Mouse (Mus musculus) cerebellum, adult 2 months (tissue): ENCODE data around the gene Cabin1. TPM values are rescaled to one million over a fixed set of nuclear protein-coding genes. Genes with fewer than 3 reads are reported as not detected.
A peak's percentile ranks its signal among the peaks of the same experiment; 100 is the strongest.

Source experiments
- DNase-seq, 2 experiments: peaks; one replicate each; pipeline ENCODE4 v3.0.0; 2021
- H3K27ac ChIP-seq: fragments of 200-500 bp; 2 replicates; pipeline ENCODE4 v1.5.1; 2012; ENCODE audit warnings: low read length, control low read depth, inconsistent platforms; ENCODE audit not compliant: insufficient read depth
- H3K27me3 ChIP-seq: fragments of 200-500 bp; 2 replicates; pipeline ENCODE4 v1.6.1; 2012; ENCODE audit warnings: inconsistent platforms, mild to moderate bottlenecking, low read length, moderate library complexity; ENCODE audit not compliant: control insufficient read depth, insufficient read depth
- H3K4me1 ChIP-seq: fragments of 200-500 bp; 2 replicates; pipeline ENCODE4 v1.6.1; 2011; ENCODE audit warnings: low read length; ENCODE audit not compliant: control insufficient read depth, insufficient read depth
- H3K4me3 ChIP-seq: fragments of 200-500 bp; replicated peaks from 2 replicates; pipeline ENCODE3; 2011; ENCODE audit warnings: mild to moderate bottlenecking, low read depth, low read length, control low read depth; ENCODE audit not compliant: insufficient read depth
- CTCF ChIP-seq: fragments of 200-500 bp; IDR thresholded peaks from 2 replicates; pipeline ENCODE4 v1.5.1; 2011; ENCODE audit warnings: low read depth, mild to moderate bottlenecking, control low read depth, low read length, moderate library complexity, borderline replicate concordance; ENCODE audit not compliant: insufficient read depth
- POLR2A ChIP-seq: fragments of 200-500 bp; IDR thresholded peaks from 2 replicates; pipeline ENCODE4 v1.6.1; 2011; ENCODE audit warnings: low read length, control low read depth, borderline replicate concordance; ENCODE audit not compliant: insufficient read depth
- WGBS: fragments of 180-500 bp; shearing (Covaris S2); methylation state at CpG from one replicate; pipeline ENCODE4 v1.1.7; 2018; 5-methylcytosine and 5-hydroxymethylcytosine counted together
- polyA plus RNA-seq: library from polyadenylated mRNA; depleted of rRNA; stranded (reverse); fragments of >200 nt; gene quantifications from 2 replicates; pipeline ENCODE4 v1.2.3, GENCODE M21; 2012

Gene Cabin1
- polyA plus RNA-seq, 1 experiment: 48.6 TPM

DNA sequence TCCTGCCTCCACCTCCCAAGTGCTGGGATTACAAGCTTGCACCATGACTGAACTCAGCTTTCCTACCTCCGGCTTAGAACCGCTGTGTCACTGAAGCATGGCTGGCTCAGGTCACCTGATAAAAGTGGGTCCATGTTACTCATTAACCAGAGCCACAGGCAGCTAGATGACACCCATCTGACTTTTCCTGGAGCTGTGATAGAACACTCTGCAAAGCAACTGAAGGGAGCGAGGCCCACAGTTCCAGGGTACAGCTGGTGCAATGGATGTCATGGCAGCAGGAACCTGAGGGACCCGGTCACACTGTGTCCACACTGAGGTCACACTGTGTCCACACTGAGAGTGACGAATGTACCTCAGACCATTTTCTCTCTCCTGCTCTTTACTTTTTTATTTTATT, 25.7 kb upstream of the Cabin1 start:
- Histone ChIP-seq H3K27ac (no peak overlapping the region), H3K27me3 (no peaks in the 10 kb centered on the region), H3K4me1 (no peaks in the 10 kb centered on the region; the same call in 1 of the 2 replicates), H3K4me3 (no peak overlapping the region)
- whole genome bisulfite sequencing: 95% methylated on average over 5 of the region's 5 CpGs
- no peak for DNase-seq
- TF ChIP-seq CTCF (no peak), POLR2A (no peak)

DNA sequence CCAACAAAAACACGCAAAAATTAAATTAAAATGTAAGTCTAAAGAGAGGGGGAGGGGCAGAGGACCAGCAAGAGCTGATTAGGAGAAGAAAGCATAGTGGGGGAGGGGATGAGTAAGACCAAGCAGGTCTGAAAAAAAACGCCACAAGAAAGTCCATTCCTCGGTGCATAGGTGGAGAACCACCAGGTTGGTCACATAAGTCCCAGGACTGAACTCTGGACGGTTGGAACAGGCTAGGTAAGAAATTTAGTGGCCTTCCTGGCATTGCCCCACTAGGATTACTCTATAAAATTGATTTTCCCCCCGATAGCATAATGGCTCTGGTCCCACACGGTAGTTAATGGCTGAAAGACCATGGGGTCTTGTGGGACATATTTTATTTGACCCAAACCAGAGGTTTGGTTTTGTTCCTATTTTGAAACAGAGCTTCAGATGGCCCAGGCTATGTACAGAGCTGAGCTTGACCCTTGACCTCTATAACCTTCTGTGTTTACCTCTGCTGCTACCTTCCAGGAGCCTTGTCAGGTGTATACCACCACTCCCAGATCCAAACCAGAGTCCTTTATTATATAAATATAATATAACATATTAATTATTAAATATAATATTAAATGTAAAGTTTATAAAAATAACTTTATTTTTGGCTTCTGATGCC, 25.1 kb upstream of the Cabin1 start:
- no peaks in the 10 kb centered on the region; the same call in 1 of the 2 replicates for H3K4me1 ChIP-seq
- no peak for DNase-seq
- 84% methylated on average over 6 of the region's 6 CpGs for WGBS
- no peaks in the 10 kb centered on the region for H3K27me3 ChIP-seq
- TF ChIP-seq POLR2A: no peak
- TF ChIP-seq CTCF: no peak
- no peak overlapping the region for H3K4me3 ChIP-seq
- H3K27ac ChIP-seq: no peak overlapping the region

GRCm38 (mm10) chr10:75788277-75788676, 24.1 kb upstream of the Cabin1 start:
- Histone ChIP-seq H3K27me3 (no peaks in the 10 kb centered on the region), H3K27ac (no peak overlapping the region), H3K4me1 (no peaks in the 10 kb centered on the region), H3K4me3 (no peak overlapping the region)
- WGBS: 93% methylated on average over 8 of the region's 8 CpGs
- no peak for DNase-seq
- TF ChIP-seq CTCF (no peak), POLR2A (no peak)

GRCm38 (mm10) chr10:75785442-75785841, 21.3 kb upstream of the Cabin1 start:
- DNase-seq: no peak
- no peak overlapping the region for H3K4me3 ChIP-seq
- 72% methylated on average over 1 of the region's 1 CpGs for WGBS

DNA sequence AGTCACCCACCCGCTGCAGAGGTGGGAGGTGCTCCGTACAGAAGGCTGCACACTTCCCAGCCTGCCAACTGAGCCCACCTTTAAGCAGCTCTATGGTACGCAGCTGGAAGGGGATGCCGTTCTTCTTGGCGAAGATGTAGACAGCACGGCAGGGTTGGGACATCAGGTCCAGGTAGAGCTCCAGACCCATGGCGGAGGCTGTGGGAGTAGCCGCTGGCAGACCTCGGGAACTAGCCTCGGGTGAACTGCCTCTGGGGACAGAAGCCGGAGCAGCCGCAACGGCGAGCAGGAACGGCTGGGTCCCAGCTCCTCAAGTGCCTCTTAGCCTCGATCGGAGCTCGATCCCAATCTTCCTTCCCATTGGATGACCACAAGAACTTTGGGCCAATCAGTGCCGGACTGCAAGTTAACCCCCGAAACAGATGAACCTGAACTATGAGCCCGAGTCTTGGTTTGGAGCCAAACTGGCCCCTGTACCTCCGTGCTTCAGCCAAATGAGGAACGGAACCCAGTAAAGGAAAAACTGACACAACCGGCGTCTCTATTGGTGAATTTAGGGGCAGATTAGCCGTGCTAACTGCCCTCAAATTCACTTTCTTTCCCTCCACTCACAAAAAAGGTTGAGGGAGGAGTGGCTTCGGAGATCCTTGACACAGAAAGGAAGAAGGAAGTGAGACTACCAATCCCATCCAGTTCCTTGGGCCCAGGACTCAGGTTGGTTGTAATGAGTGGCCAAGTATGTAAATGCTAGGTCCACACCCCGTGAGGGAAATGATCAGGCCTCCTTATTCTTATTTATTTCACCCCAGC, 16.8 kb upstream of the Cabin1 start, which contains the start of the genes Gm20441 and Gstt3:
TSS of gene Gm20441 (minus strand) at position 186 of the 810 bp plus-strand sequence.
TSS of gene Gstt3 (minus strand) at position 646 of the 810 bp plus-strand sequence.
- TF ChIP-seq CTCF (no peak), POLR2A (no peak)
- WGBS: 5% methylated on average over 28 of the region's 28 CpGs
- H3K27ac ChIP-seq: no peak within 1 kb of the TSS
- peaks cover 3% of the 10 kb centered on the region; the same call in 1 of the 2 replicates for H3K4me1 ChIP-seq
- H3K27me3 ChIP-seq: no peaks in the 10 kb centered on the region; the same call in 1 of the 2 replicates
- peak in 1 of 2 experiments; percentile 22 for DNase-seq
- peak within 1 kb of the TSS; percentile 34 for H3K4me3 ChIP-seq

More at GRCm38 (mm10) chr10:75785442-75785841, 21.3 kb upstream of the Cabin1 start:
- TF ChIP-seq POLR2A: no peak
- TF ChIP-seq CTCF: no peak
- H3K4me1 ChIP-seq: no peaks in the 10 kb centered on the region
- H3K27me3 ChIP-seq: no peaks in the 10 kb centered on the region; the same call in 1 of the 2 replicates
- H3K27ac ChIP-seq: no peak overlapping the region

GRCm38 (mm10) chr10:75779206-75780174, 15.3 kb upstream of the Cabin1 start:
- no peaks in the 10 kb centered on the region; the same call in 1 of the 2 replicates for H3K27me3 ChIP-seq
- H3K4me3 ChIP-seq: no peak overlapping the region
- DNase-seq: no peak
- TF ChIP-seq CTCF (no peak), POLR2A (no peak)
- no peak overlapping the region for H3K27ac ChIP-seq
- H3K4me1 ChIP-seq: peaks cover 3% of the 10 kb centered on the region; the same call in 1 of the 2 replicates
- 44% methylated on average over 15 of the region's 15 CpGs for WGBS

GRCm38 (mm10) chr10:75777885-75778284, 13.7 kb upstream of the Cabin1 start:
- Histone ChIP-seq H3K4me1 (peaks cover 3% of the 10 kb centered on the region; the same call in 1 of the 2 replicates), H3K27me3 (no peaks in the 10 kb centered on the region; the same call in 1 of the 2 replicates), H3K27ac (no peak overlapping the region), H3K4me3 (no peak overlapping the region)
- WGBS: 11% methylated on average over 2 of the region's 2 CpGs
- peak in 1 of 2 experiments; percentile 40 for DNase-seq
- TF ChIP-seq POLR2A: no peak
- TF ChIP-seq CTCF: no peak
